Mouse (Mus musculus): ENCODE results near the gene Retn. TPM values are rescaled to one million over a fixed set of nuclear protein-coding genes. Genes with fewer than 3 reads are reported as not detected.

Gene Retn
- polyA plus RNA-seq, 1 experiment from 2014 or later: 0.31 TPM

GRCm38 (mm10) chr8:3694121-3694520 is 38.6 kb downstream of the Retn start, which contains the start of gene Fcer2a:
TSS of gene Fcer2a (minus strand) at chr8:3694175.
- no peak for ATAC-seq (ENCODE audit: low FRiP score, low TSS enrichment)
- Histone ChIP-seq H3K9me3 (ENCODE audit: low read length) (no peaks in the 10 kb centered on the region), H3K4me2 (replicated peaks; ENCODE audit: low read depth, low read length) (no peak within 1 kb of the TSS), H3K4me1 (ENCODE audit: insufficient read depth, low read length) (no peaks in the 10 kb centered on the region), H3K4me3 (ENCODE audit: low read length) (no peak within 1 kb of the TSS), H3K36me3 (ENCODE audit: insufficient read depth, low read length) (no peaks in the 10 kb centered on the region), H3K9ac (replicated peaks; ENCODE audit: low read length) (no peak within 1 kb of the TSS), H3K27me3 (ENCODE audit: insufficient read depth, low read length) (no peaks in the 10 kb centered on the region), H3K27ac (ENCODE audit: low read length) (no peak within 1 kb of the TSS)
- 71% methylated on average over 3 of the region's 3 CpGs for WGBS

GRCm38 (mm10) chr8:3701491-3701890 is 45.9 kb downstream of the Retn start:
- Histone ChIP-seq H3K27me3 (ENCODE audit: insufficient read depth, low read length) (no peaks in the 10 kb centered on the region), H3K9me3 (ENCODE audit: low read length) (no peaks in the 10 kb centered on the region), H3K9ac (replicated peaks; ENCODE audit: low read length) (no peak overlapping the region), H3K4me1 (ENCODE audit: insufficient read depth, low read length) (no peaks in the 10 kb centered on the region), H3K36me3 (ENCODE audit: insufficient read depth, low read length) (no peaks in the 10 kb centered on the region), H3K4me2 (replicated peaks; ENCODE audit: low read depth, low read length) (no peak overlapping the region), H3K27ac (ENCODE audit: low read length) (no peak overlapping the region), H3K4me3 (ENCODE audit: low read length) (no peak overlapping the region)
- WGBS: 100% methylated on average over 1 of the region's 1 CpGs
- no peak for ATAC-seq (ENCODE audit: low FRiP score, low TSS enrichment)

GRCm38 (mm10) chr8:3705711-3706110 is 50.1 kb downstream of the Retn start:
- Histone ChIP-seq H3K36me3 (ENCODE audit: insufficient read depth, low read length) (no peaks in the 10 kb centered on the region), H3K9me3 (ENCODE audit: low read length) (no peaks in the 10 kb centered on the region), H3K4me3 (ENCODE audit: low read length) (no peak overlapping the region), H3K4me2 (replicated peaks; ENCODE audit: low read depth, low read length) (no peak overlapping the region), H3K9ac (replicated peaks; ENCODE audit: low read length) (no peak overlapping the region), H3K27ac (ENCODE audit: low read length) (no peak overlapping the region), H3K27me3 (ENCODE audit: insufficient read depth, low read length) (no peaks in the 10 kb centered on the region), H3K4me1 (ENCODE audit: insufficient read depth, low read length) (no peaks in the 10 kb centered on the region)
- WGBS: 47% methylated on average over 4 of the region's 4 CpGs
- no peak for ATAC-seq (ENCODE audit: low FRiP score, low TSS enrichment)

GRCm38 (mm10) chr8:3707611-3708010 is 52.0 kb downstream of the Retn start:
- Histone ChIP-seq H3K27ac (ENCODE audit: low read length) (no peak overlapping the region), H3K4me1 (ENCODE audit: insufficient read depth, low read length) (no peaks in the 10 kb centered on the region), H3K9me3 (ENCODE audit: low read length) (no peaks in the 10 kb centered on the region), H3K27me3 (ENCODE audit: insufficient read depth, low read length) (no peaks in the 10 kb centered on the region), H3K4me2 (replicated peaks; ENCODE audit: low read depth, low read length) (no peak overlapping the region), H3K4me3 (ENCODE audit: low read length) (no peak overlapping the region), H3K9ac (replicated peaks; ENCODE audit: low read length) (no peak overlapping the region), H3K36me3 (ENCODE audit: insufficient read depth, low read length) (no peaks in the 10 kb centered on the region)
- 68% methylated on average over 7 of the region's 7 CpGs for WGBS
- ATAC-seq (ENCODE audit: low FRiP score, low TSS enrichment): no peak

Other genes with a start within 250 kb of the Retn start
- gene Pex11g, start 188.1 kb upstream of the Retn start, polyA plus RNA-seq (2015; fragmentation: Nextera tagmentation; extraction: Ambion mirVana): 8.7 and 10.1 TPM in 2 replicates
- gene Tex45, start 184.9 kb upstream of the Retn start, polyA plus RNA-seq (2015; fragmentation: Nextera tagmentation; extraction: Ambion mirVana): 0.19 TPM in 1 of 2 replicates, not detected in the other
- gene Zfp358, start 162.6 kb upstream of the Retn start, polyA plus RNA-seq (2015; fragmentation: Nextera tagmentation; extraction: Ambion mirVana): 55.6 and 57.1 TPM in 2 replicates
- gene Mcoln1, start 155.3 kb upstream of the Retn start, polyA plus RNA-seq (2015; fragmentation: Nextera tagmentation; extraction: Ambion mirVana): 72.2 and 73.5 TPM in 2 replicates
- 35.7 and 42.4 TPM in 2 replicates for gene Pnpla6, start 140.4 kb upstream of the Retn start, polyA plus RNA-seq (2015; fragmentation: Nextera tagmentation; extraction: Ambion mirVana)
- gene C330021F23Rik, start 87.8 kb upstream of the Retn start, polyA plus RNA-seq (2015; fragmentation: Nextera tagmentation; extraction: Ambion mirVana): 8.4 and 8.5 TPM in 2 replicates
- gene Camsap3, start 68.5 kb upstream of the Retn start, polyA plus RNA-seq (2015; fragmentation: Nextera tagmentation; extraction: Ambion mirVana): 13.7 and 16.8 TPM in 2 replicates
- 75.2 and 76.9 TPM in 2 replicates for gene Xab2, start 34.5 kb upstream of the Retn start, polyA plus RNA-seq (2015; fragmentation: Nextera tagmentation; extraction: Ambion mirVana)
- 85.9 and 90.4 TPM in 2 replicates for gene Pet100, start 34.2 kb upstream of the Retn start, polyA plus RNA-seq (2015; fragmentation: Nextera tagmentation; extraction: Ambion mirVana)
- 0.48 and 0.51 TPM in 2 replicates for gene Pcp2, start 30.2 kb upstream of the Retn start, polyA plus RNA-seq (2015; fragmentation: Nextera tagmentation; extraction: Ambion mirVana)
- gene Stxbp2, start 24.8 kb upstream of the Retn start, polyA plus RNA-seq (2015; fragmentation: Nextera tagmentation; extraction: Ambion mirVana): 102 and 105 TPM in 2 replicates
- gene Mcemp1, start 10.0 kb downstream of the Retn start, polyA plus RNA-seq (2015; fragmentation: Nextera tagmentation; extraction: Ambion mirVana): 0.20 and 0.50 TPM in 2 replicates
- gene Fcor, start 16.6 kb downstream of the Retn start, polyA plus RNA-seq (2015; fragmentation: Nextera tagmentation; extraction: Ambion mirVana): 13.2 and 14.8 TPM in 2 replicates
- 42.1 and 44.7 TPM in 2 replicates for gene Trappc5, start 20.5 kb downstream of the Retn start, polyA plus RNA-seq (2015; fragmentation: Nextera tagmentation; extraction: Ambion mirVana)
- 0.22 TPM in 1 of 2 replicates, not detected in the other for gene Fcer2a, start 38.4 kb downstream of the Retn start, polyA plus RNA-seq (2015; fragmentation: Nextera tagmentation; extraction: Ambion mirVana)
- gene Clec4g, start 64.9 kb downstream of the Retn start, polyA plus RNA-seq (2015; fragmentation: Nextera tagmentation; extraction: Ambion mirVana): 0.41 and 0.45 TPM in 2 replicates
- not detected in 2 replicates for gene Cd209a, start 93.2 kb downstream of the Retn start, polyA plus RNA-seq (2015; fragmentation: Nextera tagmentation; extraction: Ambion mirVana)
- not detected in 2 replicates for gene Cd209e, start 198.5 kb downstream of the Retn start, polyA plus RNA-seq (2015; fragmentation: Nextera tagmentation; extraction: Ambion mirVana)
- gene Cd209d, start 222.8 kb downstream of the Retn start, polyA plus RNA-seq (2015; fragmentation: Nextera tagmentation; extraction: Ambion mirVana): not detected in 2 replicates

Data from kidney, embryonic 16.5 days (tissue).